Mouse (Mus musculus) liver, postnatal 0 days (tissue): ENCODE results near the gene Kiz. TPM values are rescaled to one million over a fixed set of nuclear protein-coding genes. Genes with fewer than 3 reads are reported as not detected.

Source experiments
- ATAC-seq: fragments of 200-750 bp; cut with Nextera tagmentation; 2 replicates; pipeline ENCODE4 v1.8.0; 2017; ENCODE audit warnings: mild to moderate bottlenecking, moderate library complexity
- DNase-seq: peaks from one replicate; pipeline ENCODE4 v3.0.0-alpha.2; 2016
- H3K27ac ChIP-seq: fragments of 300-500 bp; sonication (generic); 2 replicates; pipeline ENCODE4 v1.5.1; 2014; ENCODE audit warnings: antibody characterized with exemption, moderate library complexity, mild to moderate bottlenecking, low read depth
- H3K27me3 ChIP-seq: fragments of 300-500 bp; sonication (generic); 2 replicates; pipeline ENCODE4 v1.6.1; 2014; ENCODE audit warnings: low read length, control low read depth, mixed read lengths; ENCODE audit not compliant: insufficient read depth
- H3K36me3 ChIP-seq: fragments of 300-500 bp; sonication (generic); replicated peaks from 2 replicates; pipeline ENCODE4 v1.6.1; 2014; ENCODE audit warnings: mild to moderate bottlenecking, control low read depth, low read length, moderate library complexity, mixed read lengths; ENCODE audit not compliant: insufficient read depth
- H3K4me1 ChIP-seq: fragments of 300-500 bp; sonication (generic); 2 replicates; pipeline ENCODE4 v1.6.1; 2014; ENCODE audit warnings: antibody characterized with exemption, mild to moderate bottlenecking, control low read depth; ENCODE audit not compliant: insufficient read depth
- H3K4me2 ChIP-seq: fragments of 300-500 bp; sonication (generic); 2 replicates; pipeline ENCODE4 v1.6.1; 2014; ENCODE audit warnings: low read depth, mild to moderate bottlenecking, low read length, moderate library complexity, mixed read lengths
- H3K4me3 ChIP-seq: fragments of 300-500 bp; sonication (generic); 2 replicates; pipeline ENCODE4 v1.5.1; 2014; ENCODE audit warnings: low read depth, low read length
- H3K9ac ChIP-seq: fragments of 300-500 bp; sonication (generic); replicated peaks from 2 replicates; pipeline ENCODE4 v1.6.1; 2014; ENCODE audit warnings: mild to moderate bottlenecking, moderate library complexity
- H3K9me3 ChIP-seq: fragments of 300-500 bp; sonication (generic); 2 replicates; pipeline ENCODE4 v1.6.1; 2016; ENCODE audit warnings: mild to moderate bottlenecking, control low read depth, low read length, mixed read lengths
- CTCF ChIP-seq: sonication (generic); IDR thresholded peaks from 2 replicates; pipeline ENCODE4 v1.5.1; 2016; ENCODE audit warnings: antibody characterized with exemption, low read depth
- EP300 ChIP-seq: IDR thresholded peaks from 2 replicates; pipeline ENCODE4 v1.6.1; 2016; ENCODE audit warnings: antibody characterized with exemption, low read depth, mild to moderate bottlenecking
- WGBS: fragments of 180-500 bp; shearing (Covaris S2); extraction: QIAGEN DNeasy Blood & Tissue Kit; methylation state at CpG from one replicate; pipeline ENCODE4 v1.1.7; 2014; ENCODE audit not compliant: insufficient replicate concordance; 5-methylcytosine and 5-hydroxymethylcytosine counted together
- polyA plus RNA-seq: library from polyadenylated mRNA; unstranded; fragments of >200 nt; fragmentation: Nextera tagmentation; extraction: Ambion mirVana; gene quantifications from 2 replicates; pipeline ENCODE4 v1.2.1, GENCODE M21; 2015

Kiz gene
- polyA plus RNA-seq, 1 experiment from 2014 or later, result 8.2 TPM

GRCm38 (mm10) chr2:146920375-146921160 lies 64.9 kb downstream of the Kiz start:
- Histone ChIP-seq H3K27me3 (no peaks in the 10 kb centered on the region), H3K9ac (no peak overlapping the region), H3K4me1 (no peaks in the 10 kb centered on the region), H3K4me2 (no peak overlapping the region), H3K4me3 (no peak overlapping the region), H3K27ac (no peak overlapping the region), H3K9me3 (no peaks in the 10 kb centered on the region), H3K36me3 (no peaks in the 10 kb centered on the region)
- ATAC-seq (no peak), DNase-seq (no peak)
- TF ChIP-seq CTCF (no peak), EP300 (no peak)
- 55% methylated on average over 8 of the region's 8 CpGs for WGBS

- ATAC-seq (no peak), DNase-seq (no peak)
- Histone ChIP-seq H3K36me3 (no peaks in the 10 kb centered on the region), H3K27ac (no peak overlapping the region), H3K4me1 (no peaks in the 10 kb centered on the region), H3K4me3 (no peak overlapping the region), H3K9me3 (no peaks in the 10 kb centered on the region), H3K4me2 (no peak overlapping the region), H3K9ac (no peak overlapping the region), H3K27me3 (no peaks in the 10 kb centered on the region)
- TF ChIP-seq CTCF (no peak), EP300 (no peak)
- WGBS, result 83% methylated on average over 1 of the region's 1 CpGs
Observed at GRCm38 (mm10) chr2:146925296-146925695, 69.6 kb downstream of the Kiz start.

GRCm38 (mm10) chr2:146925846-146926245 lies 70.2 kb downstream of the Kiz start:
- no peaks in the 10 kb centered on the region for H3K4me1 ChIP-seq
- H3K27me3 ChIP-seq, result no peaks in the 10 kb centered on the region
- WGBS, result 82% methylated on average over 4 of the region's 4 CpGs
- no peaks in the 10 kb centered on the region for H3K9me3 ChIP-seq
- no peak overlapping the region for H3K4me2 ChIP-seq
- H3K27ac ChIP-seq, result no peak overlapping the region
- TF ChIP-seq EP300 (no peak), CTCF (no peak)
- H3K36me3 ChIP-seq, result no peaks in the 10 kb centered on the region
- DNase-seq (no peak), ATAC-seq (no peak)
- H3K9ac ChIP-seq, result no peak overlapping the region
- H3K4me3 ChIP-seq, result no peak overlapping the region

- ATAC-seq (no peak), DNase-seq (no peak)
- Histone ChIP-seq H3K27me3 (no peaks in the 10 kb centered on the region), H3K27ac (no peak overlapping the region), H3K4me2 (no peak overlapping the region), H3K4me1 (no peaks in the 10 kb centered on the region), H3K4me3 (no peak overlapping the region), H3K9me3 (no peaks in the 10 kb centered on the region), H3K9ac (no peak overlapping the region), H3K36me3 (no peaks in the 10 kb centered on the region)
- WGBS, result 61% methylated on average over 8 of the region's 8 CpGs
- TF ChIP-seq EP300 (no peak), CTCF (no peak)
Observed at GRCm38 (mm10) chr2:146948223-146948776, 92.6 kb downstream of the Kiz start.

- H3K9ac ChIP-seq, result no peak overlapping the region
- no peak overlapping the region for H3K4me2 ChIP-seq
- H3K4me1 ChIP-seq, result no peaks in the 10 kb centered on the region
- TF ChIP-seq EP300 (no peak), CTCF (no peak)
- H3K27me3 ChIP-seq, result no peaks in the 10 kb centered on the region
- H3K9me3 ChIP-seq, result no peaks in the 10 kb centered on the region
- WGBS, result 74% methylated on average over 6 of the region's 6 CpGs
- no peaks in the 10 kb centered on the region for H3K36me3 ChIP-seq
- ATAC-seq (no peak), DNase-seq (no peak)
- H3K4me3 ChIP-seq, result no peak overlapping the region
- H3K27ac ChIP-seq, result no peak overlapping the region
Observed at GRCm38 (mm10) chr2:146956366-146956765, 100.7 kb downstream of the Kiz start.

- 53% methylated on average over 11 of the region's 11 CpGs for WGBS
- Histone ChIP-seq H3K4me3 (no peak overlapping the region), H3K4me2 (no peak overlapping the region), H3K9ac (no peak overlapping the region), H3K36me3 (no peaks in the 10 kb centered on the region), H3K4me1 (no peaks in the 10 kb centered on the region), H3K27ac (no peak overlapping the region), H3K9me3 (no peaks in the 10 kb centered on the region), H3K27me3 (no peaks in the 10 kb centered on the region)
- no peak for DNase-seq
- ATAC-seq, result no peak
- no peak for TF ChIP-seq EP300
- TF ChIP-seq CTCF, result no peak
Observed at GRCm38 (mm10) chr2:146958398-146958911, 102.8 kb downstream of the Kiz start.
